Mouse (Mus musculus): Measurements from ENCODE around the gene Ttc3. TPM values are rescaled to one million over a fixed set of nuclear protein-coding genes. Genes with fewer than 3 reads are reported as not detected.
"Not testable (repeated sequence)": the region's sequence is repeated elsewhere in the genome, so short reads cannot be mapped to it uniquely, and the experiment has no call there.

The Ttc3 gene
- polyA plus RNA-seq, 1 experiment from 2014 or later: 212 TPM

DNA sequence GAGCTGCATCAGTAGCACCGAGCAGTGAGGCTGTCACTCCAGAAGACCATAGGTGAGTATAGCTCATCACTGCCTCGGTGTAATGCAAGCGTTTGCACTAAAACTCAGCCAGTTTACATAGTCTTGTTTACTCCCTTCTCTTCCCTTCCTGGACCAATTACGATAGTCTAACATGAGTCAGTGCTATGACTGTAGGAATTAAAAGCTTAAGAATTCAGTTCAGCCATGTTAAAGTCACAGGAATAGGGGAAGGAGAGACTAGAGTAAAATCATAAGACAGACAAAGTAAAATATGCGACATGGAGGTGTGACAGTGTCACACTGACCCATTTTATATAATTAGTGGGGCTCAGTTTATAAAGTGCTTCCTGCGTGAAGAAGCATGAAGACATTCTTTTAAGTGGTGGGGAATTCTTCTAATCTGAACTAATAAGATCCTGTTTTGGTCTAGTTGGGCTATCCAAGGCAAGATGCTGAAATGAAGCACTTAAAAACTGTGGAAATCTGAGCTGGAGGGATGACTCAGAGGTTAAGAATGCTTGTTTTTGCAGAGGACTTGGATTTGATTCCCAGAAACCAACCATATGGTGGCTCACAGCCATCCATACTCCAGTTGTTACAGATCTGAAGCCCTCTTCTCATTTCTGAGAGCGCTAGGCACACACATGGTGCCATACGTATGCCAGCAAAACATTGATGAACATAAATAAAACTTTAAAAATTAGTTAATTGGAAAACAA is 65.2 kb downstream of the Ttc3 start:
- Histone ChIP-seq H3K36me3 (peaks cover 91% of the 10 kb centered on the region), H3K4me3 (no peak overlapping the region), H3K9me3 (replicated peaks) (0 out of 2 replicates have a peak, but pooled peaks cover 3% of the 10 kb centered on the region), H3K9ac (no peak overlapping the region), H3K27me3 (replicated peaks) (no peaks in the 10 kb centered on the region), H3K4me2 (no peak overlapping the region), H3K27ac (ENCODE audit: poor library complexity, severe bottlenecking) (no peak overlapping the region), H3K4me1 (replicated peaks) (0 out of 2 replicates have a peak, but pooled peaks cover 2% of the 10 kb centered on the region)
- 83% methylated on average over 8 of the region's 8 CpGs for WGBS
- no peak for ATAC-seq (ENCODE audit: insufficient number of reproducible peaks, low FRiP score)

- no peak overlapping the region for H3K27ac ChIP-seq (ENCODE audit: poor library complexity, severe bottlenecking)
Observed at GRCm38 (mm10) chr16:94436801-94437200, 66.4 kb downstream of the Ttc3 start.

GRCm38 (mm10) chr16:94441361-94441760 is 70.9 kb downstream of the Ttc3 start:
- Histone ChIP-seq H3K4me3 (no peak overlapping the region), H3K36me3 (peaks cover 70% of the 10 kb centered on the region), H3K9me3 (replicated peaks) (0 out of 2 replicates have a peak, but pooled peaks cover 3% of the 10 kb centered on the region), H3K27me3 (replicated peaks) (no peaks in the 10 kb centered on the region), H3K4me2 (no peak overlapping the region), H3K4me1 (replicated peaks) (no peaks in the 10 kb centered on the region), H3K9ac (no peak overlapping the region), H3K27ac (ENCODE audit: poor library complexity, severe bottlenecking) (no peak overlapping the region)
- no peak for ATAC-seq (ENCODE audit: insufficient number of reproducible peaks, low FRiP score)
- 86% methylated on average over 2 of the region's 2 CpGs for WGBS

More at GRCm38 (mm10) chr16:94436801-94437200, 66.4 kb downstream of the Ttc3 start:
- no peak for ATAC-seq (ENCODE audit: insufficient number of reproducible peaks, low FRiP score)
- H3K9ac ChIP-seq: no peak overlapping the region
- WGBS: 91% methylated on average over 2 of the region's 2 CpGs
- 0 out of 2 replicates have a peak, but pooled peaks cover 3% of the 10 kb centered on the region for H3K9me3 ChIP-seq (replicated peaks)
- H3K4me3 ChIP-seq: no peak overlapping the region
- no peaks in the 10 kb centered on the region for H3K27me3 ChIP-seq (replicated peaks)
- H3K36me3 ChIP-seq: peaks cover 87% of the 10 kb centered on the region
- H3K4me2 ChIP-seq: no peak overlapping the region
- H3K4me1 ChIP-seq (replicated peaks): 0 out of 2 replicates have a peak, but pooled peaks cover 2% of the 10 kb centered on the region

DNA sequence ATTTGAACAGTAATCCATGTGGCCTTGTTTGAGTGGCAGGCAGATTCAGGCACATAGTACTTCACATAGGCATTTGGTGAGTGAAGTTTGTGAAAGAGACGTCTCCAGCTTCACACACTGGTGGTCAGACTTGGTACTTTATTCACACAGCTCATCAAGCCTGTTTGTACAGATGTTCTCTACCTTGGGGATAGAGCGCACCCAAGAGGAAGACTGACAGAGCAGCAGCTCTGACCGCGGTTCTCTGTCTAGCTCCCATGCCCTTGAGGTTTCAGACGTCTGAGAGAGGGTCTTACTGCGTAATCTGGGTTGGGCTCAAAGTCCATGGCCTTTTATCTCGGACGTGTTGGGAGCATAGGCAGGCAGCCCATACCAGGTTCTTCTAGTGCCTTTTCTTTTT is 78.7 kb downstream of the Ttc3 start:
- WGBS: 76% methylated on average over 8 of the region's 8 CpGs
- H3K36me3 ChIP-seq: peaks cover 71% of the 10 kb centered on the region

DNA sequence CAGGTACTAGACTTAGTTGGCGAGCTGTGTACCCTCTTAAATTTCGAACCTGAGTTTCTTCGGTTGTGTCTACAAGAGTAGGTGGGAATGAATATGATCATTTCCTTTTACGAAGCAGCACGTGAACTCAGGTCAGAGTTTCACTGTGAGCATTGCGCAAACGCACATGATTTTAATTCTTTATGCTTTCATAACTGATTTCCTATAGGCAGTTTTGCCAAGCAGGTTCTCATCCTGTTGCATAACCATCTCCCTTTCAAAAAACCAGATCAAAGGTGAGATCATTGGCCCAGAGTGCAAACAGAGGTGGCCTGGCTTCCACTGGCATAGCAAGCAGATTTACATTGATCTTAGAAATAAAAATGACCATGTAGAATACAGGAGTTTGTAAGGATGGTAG is 79.2 kb downstream of the Ttc3 start:
- Histone ChIP-seq H3K9me3 (replicated peaks) (no peaks in the 10 kb centered on the region), H3K36me3 (peaks cover 75% of the 10 kb centered on the region), H3K27ac (ENCODE audit: poor library complexity, severe bottlenecking) (no peak overlapping the region), H3K9ac (no peak overlapping the region), H3K4me1 (replicated peaks) (no peaks in the 10 kb centered on the region), H3K27me3 (replicated peaks) (no peaks in the 10 kb centered on the region), H3K4me2 (no peak overlapping the region), H3K4me3 (no peak overlapping the region)
- no peak for ATAC-seq (ENCODE audit: insufficient number of reproducible peaks, low FRiP score)
- WGBS: 94% methylated on average over 7 of the region's 7 CpGs

More for the DNA sequence above, 78.7 kb downstream of the Ttc3 start:
- H3K9ac ChIP-seq: no peak overlapping the region
- no peak overlapping the region for H3K4me3 ChIP-seq
- H3K4me1 ChIP-seq (replicated peaks): no peaks in the 10 kb centered on the region
- ATAC-seq (ENCODE audit: insufficient number of reproducible peaks, low FRiP score): no peak
- no peaks in the 10 kb centered on the region for H3K27me3 ChIP-seq (replicated peaks)
- H3K4me2 ChIP-seq: no peak overlapping the region
- no peaks in the 10 kb centered on the region for H3K9me3 ChIP-seq (replicated peaks)
- no peak overlapping the region for H3K27ac ChIP-seq (ENCODE audit: poor library complexity, severe bottlenecking)

DNA sequence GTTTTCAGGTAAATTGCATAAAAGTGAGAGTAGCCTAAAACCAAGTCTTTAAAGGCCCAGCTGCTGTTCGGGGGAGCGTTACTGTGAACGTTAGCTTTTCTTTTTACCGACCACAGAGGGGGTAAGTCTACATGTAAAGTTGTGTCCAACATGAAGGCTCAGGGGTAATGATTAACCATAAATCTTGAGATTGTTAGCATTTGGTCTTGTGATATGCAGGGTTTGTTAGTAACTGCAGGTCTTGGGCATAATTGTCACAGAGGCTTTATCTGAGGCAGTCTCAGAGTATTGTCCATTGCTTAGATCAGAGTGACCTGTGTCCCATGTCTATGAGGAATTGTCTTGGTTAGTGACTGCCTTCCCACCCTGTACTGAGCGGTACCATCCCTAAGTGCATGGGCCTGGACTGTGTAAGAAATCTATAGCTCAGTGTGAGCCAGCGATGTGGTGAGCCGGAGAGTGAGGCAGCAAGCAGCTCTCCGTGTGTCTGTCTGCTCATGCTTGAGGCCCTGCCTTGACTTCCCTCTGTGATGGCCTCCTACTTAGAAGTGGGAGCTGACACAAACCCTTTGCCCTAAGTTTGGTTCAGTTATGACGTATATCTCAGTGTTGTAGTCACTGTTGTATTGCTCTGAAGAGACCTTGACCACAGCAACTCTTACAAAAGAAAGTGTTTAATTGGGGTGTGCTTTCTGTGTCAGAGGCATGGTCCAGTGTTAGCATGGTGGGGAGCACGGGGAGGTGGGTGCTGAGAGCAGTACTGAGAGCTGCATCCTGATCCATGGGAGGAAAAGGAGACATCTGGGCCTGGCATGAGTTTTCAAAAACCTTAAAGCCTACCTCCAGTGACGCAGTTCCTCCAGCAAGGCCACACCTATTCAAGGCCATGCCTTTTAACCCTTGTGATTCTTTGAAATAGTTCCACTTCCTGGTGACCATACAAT is 81.4 kb downstream of the Ttc3 start:
- Histone ChIP-seq H3K4me2 (no peak overlapping the region), H3K9ac (no peak overlapping the region), H3K4me3 (no peak overlapping the region), H3K9me3 (replicated peaks) (no peaks in the 10 kb centered on the region), H3K36me3 (peaks cover 84% of the 10 kb centered on the region), H3K27ac (ENCODE audit: poor library complexity, severe bottlenecking) (no peak overlapping the region), H3K4me1 (replicated peaks) (no peaks in the 10 kb centered on the region), H3K27me3 (replicated peaks) (no peaks in the 10 kb centered on the region)
- WGBS: 89% methylated on average over 11 of the region's 11 CpGs
- no peak for ATAC-seq (ENCODE audit: insufficient number of reproducible peaks, low FRiP score)

GRCm38 (mm10) chr16:94452768-94453167 is 82.3 kb downstream of the Ttc3 start:
- no peak overlapping the region for H3K4me3 ChIP-seq
- no peak overlapping the region for H3K9ac ChIP-seq
- no peak overlapping the region for H3K4me2 ChIP-seq
- 82% methylated on average over 4 of the region's 4 CpGs for WGBS
- H3K9me3 ChIP-seq (replicated peaks): no peaks in the 10 kb centered on the region
- peaks cover 86% of the 10 kb centered on the region for H3K36me3 ChIP-seq
- no peaks in the 10 kb centered on the region for H3K4me1 ChIP-seq (replicated peaks)
- ATAC-seq (ENCODE audit: insufficient number of reproducible peaks, low FRiP score): no peak
- H3K27me3 ChIP-seq (replicated peaks): no peaks in the 10 kb centered on the region
- no peak overlapping the region for H3K27ac ChIP-seq (ENCODE audit: poor library complexity, severe bottlenecking)

- 71% methylated on average over 4 of the region's 4 CpGs for WGBS
- ATAC-seq (ENCODE audit: insufficient number of reproducible peaks, low FRiP score): no peak
- Histone ChIP-seq H3K27me3 (replicated peaks) (no peaks in the 10 kb centered on the region), H3K9me3 (replicated peaks) (no peaks in the 10 kb centered on the region), H3K4me2 (no peak overlapping the region), H3K4me1 (replicated peaks) (no peaks in the 10 kb centered on the region), H3K9ac (no peak overlapping the region), H3K4me3 (no peak overlapping the region), H3K27ac (ENCODE audit: poor library complexity, severe bottlenecking) (no peak overlapping the region), H3K36me3 (peaks cover 89% of the 10 kb centered on the region)
Observed at GRCm38 (mm10) chr16:94454146-94454545, 83.7 kb downstream of the Ttc3 start.

DNA sequence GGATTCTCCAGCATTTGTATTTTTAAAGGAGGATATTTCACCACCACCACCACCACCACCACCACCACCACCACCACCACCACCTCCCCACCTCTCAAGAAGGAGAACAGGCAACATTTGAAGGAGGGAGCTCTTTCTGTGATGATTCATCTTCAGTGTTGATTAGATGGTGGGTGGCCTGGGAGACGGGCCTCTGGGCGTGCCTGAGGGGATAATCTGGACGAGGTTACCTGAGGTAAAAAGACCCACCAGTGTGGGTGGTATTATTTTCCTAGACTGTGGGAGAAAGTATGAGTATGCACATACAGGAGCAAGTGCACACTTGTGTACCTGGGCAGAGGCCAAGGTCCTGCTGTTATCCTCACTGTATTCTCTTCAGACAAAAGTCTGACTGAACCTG is 93.6 kb downstream of the Ttc3 start:
- ATAC-seq (ENCODE audit: insufficient number of reproducible peaks, low FRiP score): no peak
- WGBS: 79% methylated on average over 3 of the region's 3 CpGs

GRCm38 (mm10) chr16:94465900-94466299 is 95.5 kb downstream of the Ttc3 start:
- peaks cover 3% of the 10 kb centered on the region; the same call in 1 of the 2 replicates for H3K9me3 ChIP-seq (replicated peaks)
- H3K4me1 ChIP-seq (replicated peaks): no peaks in the 10 kb centered on the region
- H3K4me2 ChIP-seq: no peak overlapping the region
- no peaks in the 10 kb centered on the region for H3K27me3 ChIP-seq (replicated peaks)
- no peak overlapping the region for H3K9ac ChIP-seq
- H3K36me3 ChIP-seq: peaks cover 94% of the 10 kb centered on the region
- ATAC-seq (ENCODE audit: insufficient number of reproducible peaks, low FRiP score): no peak
- H3K4me3 ChIP-seq: no peak overlapping the region
- WGBS: 81% methylated on average over 4 of the region's 4 CpGs
- no peak overlapping the region for H3K27ac ChIP-seq (ENCODE audit: poor library complexity, severe bottlenecking)

More for the DNA sequence above, 93.6 kb downstream of the Ttc3 start:
- H3K9ac ChIP-seq: no peak overlapping the region
- H3K9me3 ChIP-seq (replicated peaks): peaks cover 3% of the 10 kb centered on the region; the same call in 1 of the 2 replicates
- no peaks in the 10 kb centered on the region for H3K4me1 ChIP-seq (replicated peaks)
- no peak overlapping the region for H3K4me2 ChIP-seq
- H3K36me3 ChIP-seq: peaks cover 96% of the 10 kb centered on the region
- no peaks in the 10 kb centered on the region for H3K27me3 ChIP-seq (replicated peaks)
- H3K27ac ChIP-seq (ENCODE audit: poor library complexity, severe bottlenecking): no peak overlapping the region
- no peak overlapping the region for H3K4me3 ChIP-seq

DNA sequence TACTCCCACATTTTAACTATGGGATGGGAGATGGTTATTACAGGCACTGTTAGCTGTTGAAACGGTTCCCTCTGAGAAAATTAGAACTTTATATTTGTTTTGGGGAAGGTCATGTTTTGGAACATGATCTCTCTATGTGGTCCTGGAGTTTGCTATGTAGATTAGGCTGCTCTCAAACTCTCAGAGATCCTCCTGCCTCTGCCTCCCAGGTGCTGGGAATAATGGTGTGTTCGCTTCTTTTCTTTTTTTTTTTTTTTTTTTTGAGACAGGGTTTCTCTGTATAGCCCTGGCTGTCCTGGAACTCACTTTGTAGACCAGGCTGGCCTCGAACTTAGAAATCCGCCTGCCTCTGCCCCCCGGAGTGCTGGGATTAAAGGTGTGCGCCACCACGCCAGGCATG is 95.9 kb downstream of the Ttc3 start:
- not testable (repeated sequence) for H3K9me3 ChIP-seq (replicated peaks); H3K27ac ChIP-seq (ENCODE audit: poor library complexity, severe bottlenecking); H3K4me3 ChIP-seq; H3K4me1 ChIP-seq (replicated peaks); H3K9ac ChIP-seq; H3K4me2 ChIP-seq; H3K27me3 ChIP-seq (replicated peaks); ATAC-seq (ENCODE audit: insufficient number of reproducible peaks, low FRiP score)
- H3K36me3 ChIP-seq: peaks cover 94% of the 10 kb centered on the region
- 95% methylated on average over 7 of the region's 7 CpGs for WGBS

Data from heart, embryonic 12.5 days (tissue).